Mouse (Mus musculus) gastrocnemius, postnatal 4 days (tissue): ENCODE results near the gene Gid8. TPM values are rescaled to one million over a fixed set of nuclear protein-coding genes. Genes with fewer than 3 reads are reported as not detected.

Experiments
- DNase-seq, 2 experiments: peaks; one replicate each; pipeline ENCODE4 v3.0.0; 2021 to 2022; ENCODE audit warnings: low spot score in 2 of 2, mixed read lengths in 2 of 2
- total RNA-seq, 2 experiments: library from RNA; stranded (reverse); gene quantifications; 2 replicates each; pipeline ENCODE4 v1.2.3; 2021

The Gid8 gene
- total RNA-seq, 2 experiments from 2014 or later = 55.3 to 63.3 TPM

DNA sequence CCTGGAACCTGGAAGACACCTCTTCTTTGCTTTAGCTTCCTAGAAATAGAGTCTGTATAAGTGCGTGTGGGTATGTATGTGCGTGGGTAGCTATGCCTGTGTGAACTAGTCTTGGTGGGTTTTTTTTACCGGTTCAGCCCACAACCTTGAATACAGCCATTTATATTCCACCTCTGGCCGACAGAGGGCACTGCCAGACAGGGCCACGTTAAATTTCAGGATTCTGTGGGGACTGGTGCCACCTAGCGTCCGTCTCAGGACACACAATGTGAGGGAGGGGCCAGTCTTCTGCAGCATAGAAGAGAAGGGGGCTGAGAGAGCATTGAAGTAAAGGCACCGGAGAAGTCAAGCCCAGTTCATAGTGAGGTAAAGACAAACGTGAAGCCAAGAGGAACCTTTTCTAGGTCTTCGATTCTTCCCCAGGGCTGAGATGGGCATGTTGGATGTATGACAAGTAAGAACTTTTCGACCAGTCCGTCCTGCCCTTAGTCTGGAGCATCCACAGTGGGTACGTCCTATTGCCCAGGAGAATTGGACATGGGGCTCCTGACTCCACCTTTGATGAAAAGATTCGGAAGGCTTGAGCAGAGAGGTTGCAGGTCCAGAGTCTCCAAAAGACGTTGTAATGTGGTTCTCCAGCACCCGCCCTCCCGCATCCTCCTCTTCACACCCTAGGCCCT lies 35.5 kb downstream of the Gid8 start:
- peak; percentile 73 to 84 for DNase-seq

- DNase-seq = no peak
Measured at GRCm38 (mm10) chr2:180746569-180747192, 36.8 kb downstream of the Gid8 start.

- no peak for DNase-seq
Measured at GRCm38 (mm10) chr2:180748904-180749303, 39.0 kb downstream of the Gid8 start.

DNA sequence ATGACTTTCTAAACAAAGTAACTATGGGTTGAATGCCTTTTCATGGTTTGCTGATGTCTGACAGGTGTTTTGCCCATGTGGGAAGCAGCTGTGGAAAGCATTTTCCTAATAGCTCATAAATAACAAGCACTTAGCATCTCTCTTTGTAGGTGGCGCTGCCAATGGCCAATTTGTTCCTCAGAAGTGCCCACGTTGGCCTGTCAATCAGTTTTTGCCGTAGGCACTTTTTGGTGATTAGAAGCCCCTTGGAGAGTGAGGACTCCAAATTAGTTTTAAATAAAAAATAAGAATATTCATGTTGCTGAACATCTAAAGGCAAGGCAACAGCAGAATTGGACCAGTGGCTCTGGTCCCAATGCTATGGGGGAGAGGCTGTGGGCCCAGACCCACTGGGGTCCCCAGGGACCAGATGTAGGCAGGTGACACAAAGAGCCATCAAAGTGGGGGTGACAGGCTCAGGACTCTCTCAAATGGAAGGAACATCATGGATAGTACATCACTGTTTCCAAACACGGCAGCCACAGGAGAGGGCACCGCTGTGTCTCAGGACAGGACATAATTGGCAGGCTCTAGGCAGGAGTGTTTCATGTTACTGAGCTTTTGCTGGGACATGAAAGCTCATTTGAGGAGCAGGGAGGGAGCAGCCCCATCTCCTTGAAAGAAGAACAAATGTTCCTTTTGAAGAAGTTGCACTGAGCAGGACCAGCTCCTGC lies 45.2 kb downstream of the Gid8 start:
- no peak for DNase-seq

GRCm38 (mm10) chr2:180755896-180756295 lies 46.0 kb downstream of the Gid8 start:
- peak in 1 of 2 experiments; percentile 65 for DNase-seq

- no peak for DNase-seq
Measured at GRCm38 (mm10) chr2:180756786-180757185, 46.9 kb downstream of the Gid8 start.

DNA sequence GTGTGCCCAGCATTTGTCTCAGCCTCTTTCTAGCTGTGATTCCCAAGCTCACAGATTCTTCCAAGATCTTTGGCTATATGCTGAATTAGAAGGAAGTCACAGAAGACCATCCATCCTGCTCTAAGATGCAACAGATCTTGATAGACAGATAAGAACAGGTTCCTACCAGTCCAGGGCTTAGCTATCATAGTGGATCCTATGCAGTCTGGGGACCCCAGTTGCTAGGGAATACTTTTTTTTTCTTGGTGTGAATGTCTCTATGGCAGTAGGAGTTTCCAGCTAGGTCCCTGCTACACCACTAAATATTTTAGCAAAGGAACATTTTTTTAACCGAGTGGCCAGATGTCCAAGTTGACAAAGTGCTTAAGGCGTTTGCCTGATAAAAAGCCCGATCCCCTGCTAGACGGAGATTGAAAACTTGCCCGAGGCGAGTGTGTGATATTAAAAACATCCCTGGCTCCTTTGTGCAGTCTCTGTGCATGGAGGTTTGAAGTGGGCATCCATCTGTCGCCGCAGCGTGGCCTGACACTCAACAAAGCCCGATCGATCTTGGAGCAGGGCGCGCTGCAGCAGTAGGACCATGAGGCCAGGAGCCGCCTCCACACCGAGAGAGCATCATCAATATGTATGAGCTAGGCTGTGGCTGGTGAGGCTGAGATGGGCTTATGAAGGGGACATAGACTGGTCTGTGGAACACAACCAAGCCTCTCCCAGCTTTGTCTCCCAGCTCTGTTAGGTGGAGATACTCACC lies 48.8 kb downstream of the Gid8 start:
- DNase-seq = no peak

DNA sequence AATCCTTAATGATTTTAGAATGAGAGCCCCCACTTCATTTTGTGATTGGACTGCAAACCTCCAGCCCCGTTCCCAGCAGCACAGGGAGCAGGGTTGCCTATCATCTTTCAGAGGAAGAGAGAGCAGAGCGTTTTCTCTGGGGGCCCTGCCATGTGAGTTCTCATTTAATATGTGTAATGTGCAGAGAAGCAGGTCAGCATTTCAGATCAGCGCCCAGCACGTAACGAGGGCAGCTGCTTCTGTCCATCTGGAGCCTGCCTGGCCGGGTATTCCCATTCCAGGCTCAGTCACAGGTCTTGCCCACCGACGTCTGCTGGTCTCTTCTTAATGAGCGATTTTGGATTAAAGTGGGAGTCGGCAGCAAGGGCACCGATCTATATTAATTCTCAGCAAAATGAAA lies 55.1 kb downstream of the Gid8 start:
- no peak for DNase-seq

DNA sequence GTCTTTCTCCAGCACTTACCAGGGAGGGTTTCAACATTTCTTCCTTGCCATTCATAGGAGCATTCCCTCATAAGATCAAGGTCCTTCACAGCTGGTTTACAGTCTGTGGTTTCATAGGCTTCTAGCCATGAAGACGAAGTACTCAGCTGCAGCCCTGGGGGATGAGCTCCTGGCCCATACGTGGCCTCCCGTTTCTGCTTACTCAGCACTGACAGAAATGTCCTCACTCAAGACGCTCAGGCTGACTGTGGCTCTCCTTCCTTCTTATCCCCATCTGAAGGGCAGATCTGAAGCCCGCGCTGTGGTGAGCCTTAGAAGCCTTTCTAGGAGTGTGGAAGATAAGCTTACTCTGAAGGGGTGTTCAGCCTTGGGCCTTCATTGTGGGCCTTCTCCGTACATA lies 55.8 kb downstream of the Gid8 start:
- no peak for DNase-seq

Other genes starting within 250 kb of the Gid8 start
- gene Ntsr1, start 210.1 kb upstream of the Gid8 start, total RNA-seq = under 1 TPM; 0.10 to 0.13 TPM
- 10 to 100 TPM; 14.1 to 17.3 TPM for gene Mrgbp, start 128.8 kb upstream of the Gid8 start, total RNA-seq
- gene Ogfr, start 120.9 kb upstream of the Gid8 start, total RNA-seq = 10 to 100 TPM; 46.8 to 52.2 TPM
- gene Col9a3, start 112.3 kb upstream of the Gid8 start, total RNA-seq = 1 to 10 TPM; 2.2 to 2.7 TPM
- gene Tcfl5, start 67.4 kb upstream of the Gid8 start, total RNA-seq = 1 to 10 TPM in 1 of 2 experiments, under 1 TPM in 1; 0.93 to 1.3 TPM
- gene Dido1, start 118 bp upstream of the Gid8 start, total RNA-seq = 10 to 100 TPM; 37.9 to 41.3 TPM
- gene Slc17a9, start 15.1 kb downstream of the Gid8 start, total RNA-seq = under 1 TPM; 0.73 to 0.93 TPM
- not detected for gene Bhlhe23, start 66.8 kb downstream of the Gid8 start, total RNA-seq
- 10 to 100 TPM; 42.2 to 48.3 TPM for gene Ythdf1, start 210.8 kb downstream of the Gid8 start, total RNA-seq
- not detected for gene Birc7, start 218.9 kb downstream of the Gid8 start, total RNA-seq
- 1 to 10 TPM; 2.5 to 3.6 TPM for gene Nkain4, start 244.6 kb downstream of the Gid8 start, total RNA-seq